Mouse (Mus musculus) heart, postnatal 14 days (tissue): Measurements from ENCODE around the gene Idh3a. TPM values are rescaled to one million over a fixed set of nuclear protein-coding genes. Genes with fewer than 3 reads are reported as not detected.
"Not testable (repeated sequence)": the region's sequence is repeated elsewhere in the genome, so short reads cannot be mapped to it uniquely, and the experiment has no call there.

Source experiments
- DNase-seq, 2 experiments: peaks; one replicate each; pipeline ENCODE4 v3.0.0; 2021 to 2022
- intact Hi-C: fragments of 180-260 bp; cut with DNase I; formaldehyde crosslinking; loops from one replicate; pipeline ENCODE4 v1.15.1; 2025
- total RNA-seq, 2 experiments: library from RNA; stranded (reverse); gene quantifications; 2 replicates each; pipeline ENCODE4 v1.2.3; 2021

Gene Idh3a
- total RNA-seq, 2 experiments from 2014 or later = 581 to 585 TPM

DNA sequence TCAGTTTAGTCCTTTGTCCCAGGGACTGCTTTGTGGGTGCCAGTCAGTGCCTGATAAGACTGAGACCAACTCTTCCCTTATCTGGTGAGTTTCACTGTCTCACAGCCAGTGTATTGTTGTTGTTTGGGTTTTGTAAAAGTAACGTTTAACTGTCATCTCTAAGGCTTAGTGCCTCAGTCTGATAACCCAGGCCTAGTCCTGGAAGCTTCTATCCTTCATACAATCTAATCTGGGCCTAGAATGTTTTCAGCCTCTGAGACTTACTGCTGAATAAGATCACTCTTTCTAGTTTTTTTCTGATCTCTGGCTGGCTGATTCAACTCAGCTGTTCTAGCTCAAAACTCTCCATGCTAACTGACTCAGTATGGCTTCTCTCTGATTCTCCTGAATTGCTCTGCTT is 2.4 kb upstream of the Idh3a start:
- intact Hi-C loops = no loop called here
- DNase-seq = no peak

DNA sequence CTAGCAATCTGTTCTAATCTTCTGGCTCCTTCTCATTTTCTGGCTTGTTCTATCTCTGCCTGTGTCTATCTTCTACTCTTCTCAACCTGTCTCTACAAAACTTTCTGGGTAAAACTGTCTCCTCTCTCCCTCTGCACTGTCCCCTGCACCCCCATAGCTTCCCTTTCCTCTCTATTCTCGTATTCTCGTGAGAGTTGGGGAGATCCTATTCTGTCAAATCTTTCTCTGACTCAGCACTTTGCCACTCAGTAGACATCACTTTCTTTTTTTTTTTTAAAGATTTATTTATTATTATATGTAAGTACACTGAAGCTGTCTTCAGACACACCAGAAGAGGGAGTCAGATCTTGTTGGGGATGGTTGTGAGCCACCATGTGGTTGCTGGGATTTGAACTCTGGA is 2.0 kb upstream of the Idh3a start:
- DNase-seq, intact Hi-C loops: not testable (repeated sequence)

DNA sequence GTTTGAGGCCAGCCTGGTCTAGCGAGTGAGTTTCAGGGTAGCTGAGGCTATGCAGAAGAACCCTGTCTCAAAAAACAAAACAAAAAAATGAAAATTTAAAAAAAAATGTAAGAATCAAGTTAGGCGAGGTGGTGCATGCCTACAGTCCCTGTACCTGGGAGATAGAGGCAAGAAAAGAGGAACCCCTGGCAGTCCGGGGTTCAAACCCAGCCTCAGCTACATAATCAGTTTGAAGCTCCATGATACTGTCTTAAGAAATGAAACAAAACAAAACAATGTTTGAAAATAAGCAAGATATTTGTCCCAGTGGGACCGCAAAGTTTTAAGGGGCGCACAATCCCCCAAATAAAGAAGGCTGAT is 315 bp upstream of the Idh3a start:
- intact Hi-C loops = no loop called here
- no peak for DNase-seq

DNA sequence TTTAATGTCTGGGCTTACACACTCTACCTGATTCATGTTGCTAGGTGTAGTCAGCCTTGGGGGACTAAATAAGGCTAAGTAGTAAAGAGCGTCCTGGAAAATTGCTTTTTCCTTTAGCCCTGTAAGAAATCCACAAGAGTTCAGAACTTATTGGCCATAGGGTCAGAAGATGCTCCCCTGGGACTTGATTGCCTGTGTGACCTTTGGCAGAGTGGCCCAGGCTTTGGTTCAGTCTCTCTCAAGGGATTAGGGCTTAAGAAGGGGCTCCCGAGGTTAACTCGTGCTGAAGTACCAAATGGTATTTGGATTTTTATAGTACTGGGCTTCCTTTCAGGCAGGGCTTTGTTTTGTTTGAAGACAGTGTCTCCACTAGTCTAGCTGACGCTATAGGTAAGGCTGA is 1.7 kb downstream of the Idh3a start:
- intact Hi-C loops = no loop called here
- no peak for DNase-seq

DNA sequence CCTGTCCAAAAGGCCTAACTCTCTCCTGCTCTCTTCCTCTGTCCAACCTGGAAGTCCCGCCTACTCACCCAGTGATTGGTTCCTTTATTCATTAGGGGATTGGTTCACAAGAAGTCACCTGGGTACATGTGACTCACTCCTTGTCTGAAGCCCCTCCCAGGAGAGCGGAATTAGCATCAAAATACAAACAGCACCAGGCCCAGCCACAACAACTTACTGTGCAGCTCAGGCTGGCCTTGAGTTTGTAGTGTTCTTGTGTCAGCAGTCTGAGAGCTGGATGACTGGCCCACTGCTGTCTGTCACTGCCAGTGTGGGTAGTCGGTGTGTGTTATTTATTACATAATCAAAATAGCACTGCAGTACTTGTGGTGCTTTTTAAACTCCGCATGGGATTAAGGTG is 7.5 kb downstream of the Idh3a start:
- intact Hi-C loops, DNase-seq: not testable (repeated sequence)

DNA sequence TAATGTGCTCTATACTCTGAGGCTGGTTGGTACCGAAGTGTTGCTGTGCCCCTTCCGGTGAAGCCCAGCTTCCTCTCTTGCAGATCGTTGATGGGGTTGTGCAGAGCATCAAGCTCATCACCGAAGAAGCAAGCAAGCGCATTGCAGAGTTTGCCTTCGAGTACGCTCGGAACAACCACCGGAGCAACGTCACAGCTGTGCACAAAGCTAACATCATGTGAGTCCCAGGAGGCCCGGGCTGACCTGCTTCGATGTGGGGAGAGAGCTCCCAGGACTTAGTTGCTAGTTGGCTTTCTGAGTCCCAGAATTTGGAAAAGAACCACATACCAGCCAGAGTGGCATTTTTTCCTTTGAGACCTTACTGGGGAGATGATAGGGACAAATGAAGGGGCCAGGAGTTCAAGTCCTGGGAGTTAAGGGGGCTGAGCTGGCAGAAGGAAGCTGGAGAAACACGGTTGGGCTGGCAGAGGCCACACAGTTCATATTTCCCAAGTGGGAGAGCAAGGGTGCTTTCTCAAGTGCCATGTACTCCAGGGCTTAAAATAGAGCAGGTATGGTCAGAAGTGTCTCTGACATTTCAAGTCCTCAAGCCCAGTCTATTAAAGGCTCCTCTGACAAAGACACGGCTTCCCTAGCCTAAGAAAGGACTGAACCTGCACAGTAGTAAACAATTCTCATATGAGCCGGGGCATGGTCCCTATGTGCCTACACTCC is 10.8 kb downstream of the Idh3a start:
- DNase-seq = peak; percentile 12 to 16
- intact Hi-C loops = no loop called here

DNA sequence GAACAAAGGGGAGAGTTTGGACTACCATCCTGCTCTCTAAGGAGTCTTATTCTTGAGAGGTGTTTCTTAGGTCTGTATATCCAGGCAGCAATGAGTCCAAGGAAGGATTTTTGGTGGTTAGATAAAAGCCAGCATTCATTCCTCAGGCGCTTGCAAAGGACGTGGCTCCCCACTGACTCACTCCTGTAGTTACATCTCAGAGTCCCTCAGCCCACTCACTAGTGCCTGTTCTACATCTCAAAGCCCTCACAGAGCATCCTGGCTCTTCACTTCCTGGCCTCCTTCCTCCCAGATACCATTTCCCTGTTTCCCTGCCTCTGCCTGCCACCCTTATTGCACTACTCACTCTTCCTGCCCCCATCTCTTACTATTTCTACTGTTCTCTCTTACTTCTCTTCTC is 16.3 kb downstream of the Idh3a start:
- intact Hi-C loops = loop anchor here (10.0 kb wide), 1 partner anchor 168 kb away; no protein-coding TSS in a partner anchor
- DNase-seq = no peak

DNA sequence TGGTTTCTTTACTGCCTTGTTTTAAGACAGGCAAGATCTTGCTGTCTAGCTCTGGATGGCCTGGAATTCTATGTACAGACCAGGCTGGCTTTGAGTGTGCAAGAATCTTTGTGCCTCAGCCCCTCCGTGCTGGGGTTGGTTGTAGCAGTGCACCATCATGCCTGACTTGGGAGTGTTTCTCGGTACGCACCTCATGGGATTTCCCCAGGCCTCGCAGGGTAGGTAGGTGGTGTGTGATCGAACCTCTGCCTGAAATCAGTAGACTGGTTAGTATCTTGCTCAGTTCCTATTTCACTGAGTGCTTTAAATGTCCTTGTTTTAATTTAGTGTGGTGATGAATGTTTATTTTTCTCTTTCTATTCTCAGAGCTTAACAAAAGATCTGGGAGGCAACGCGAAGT is 16.8 kb downstream of the Idh3a start:
- DNase-seq = no peak
- intact Hi-C loops = loop anchor here (10.0 kb wide), 1 partner anchor 168 kb away; no protein-coding TSS in a partner anchor

DNA sequence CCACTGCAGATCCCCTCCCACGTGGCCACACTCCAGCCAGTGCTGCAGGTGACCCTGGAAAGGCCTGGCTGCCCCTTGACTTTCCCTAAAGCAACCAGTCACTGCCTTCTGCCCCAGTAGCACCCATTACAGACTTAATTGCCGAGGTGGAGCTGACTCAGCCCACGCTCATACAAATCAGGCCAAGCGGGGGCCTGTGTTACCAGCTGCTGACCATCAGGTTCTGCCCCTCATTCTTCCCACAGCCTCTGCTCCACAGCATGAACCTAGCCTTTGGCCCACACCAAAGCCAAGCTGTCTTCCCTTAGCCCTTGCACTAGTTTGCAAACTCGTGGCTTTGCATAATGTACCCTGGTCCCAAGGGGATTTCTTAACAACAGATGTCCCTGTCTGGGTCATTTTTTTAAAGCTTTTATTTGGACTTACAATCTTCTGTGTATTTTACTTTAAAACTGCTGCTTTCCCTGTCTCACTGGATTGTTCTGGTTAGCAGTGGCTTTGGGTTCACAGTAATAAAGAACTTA is 18.1 kb downstream of the Idh3a start:
- intact Hi-C loops = loop anchor here (10.0 kb wide), 1 partner anchor 169 kb away; no protein-coding TSS in a partner anchor
- no peak for DNase-seq

DNA sequence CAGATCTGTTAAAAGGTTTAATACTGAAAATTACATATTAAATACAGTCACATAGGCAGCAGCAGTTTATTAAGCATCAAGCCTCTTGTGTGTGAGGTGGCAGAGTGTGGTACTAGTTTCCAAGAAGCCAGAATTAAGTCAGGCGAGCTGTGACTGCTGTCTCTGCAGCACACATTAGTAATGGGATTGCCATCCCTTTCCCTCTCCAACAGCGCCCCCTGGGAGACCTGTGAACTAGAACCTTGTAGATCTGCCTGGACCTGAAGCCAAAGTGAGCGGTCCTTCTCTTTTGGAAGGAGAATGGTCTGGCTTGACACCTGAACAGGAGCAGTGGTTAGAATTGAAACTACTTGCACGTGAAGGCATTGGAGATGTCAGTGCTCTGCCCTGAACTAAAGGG is 18.8 kb downstream of the Idh3a start:
- peak; percentile 61 to 72 for DNase-seq
- intact Hi-C loops = loop anchor here (5.0 to 10.0 kb wide), 2 partner anchors 43 to 170 kb away; partner anchors contain the start of gene Cib2

DNA sequence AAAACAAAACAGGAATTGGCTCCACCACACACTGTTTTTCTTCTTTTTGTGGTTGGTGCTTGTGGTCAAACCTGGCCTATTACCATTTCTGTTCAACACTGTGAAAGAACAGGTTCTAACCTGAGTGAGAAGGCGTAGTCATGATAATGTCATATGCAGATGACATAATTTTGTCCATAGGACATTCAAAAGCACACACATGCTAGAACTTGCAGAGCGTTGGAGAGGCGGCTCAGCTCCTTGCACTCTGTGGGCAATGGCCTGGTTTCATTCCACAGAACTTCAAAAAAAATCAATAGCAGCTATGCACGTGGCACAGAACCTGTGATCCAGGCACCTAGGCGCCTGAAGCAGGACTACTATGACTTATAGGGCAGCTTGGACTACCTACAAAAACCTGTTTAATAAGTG is 26.7 kb downstream of the Idh3a start:
- no peak for DNase-seq
- intact Hi-C loops = loop anchor here (5.0 to 10.0 kb wide), 2 partner anchors 212 to 500 kb away; no protein-coding TSS in a partner anchor

DNA sequence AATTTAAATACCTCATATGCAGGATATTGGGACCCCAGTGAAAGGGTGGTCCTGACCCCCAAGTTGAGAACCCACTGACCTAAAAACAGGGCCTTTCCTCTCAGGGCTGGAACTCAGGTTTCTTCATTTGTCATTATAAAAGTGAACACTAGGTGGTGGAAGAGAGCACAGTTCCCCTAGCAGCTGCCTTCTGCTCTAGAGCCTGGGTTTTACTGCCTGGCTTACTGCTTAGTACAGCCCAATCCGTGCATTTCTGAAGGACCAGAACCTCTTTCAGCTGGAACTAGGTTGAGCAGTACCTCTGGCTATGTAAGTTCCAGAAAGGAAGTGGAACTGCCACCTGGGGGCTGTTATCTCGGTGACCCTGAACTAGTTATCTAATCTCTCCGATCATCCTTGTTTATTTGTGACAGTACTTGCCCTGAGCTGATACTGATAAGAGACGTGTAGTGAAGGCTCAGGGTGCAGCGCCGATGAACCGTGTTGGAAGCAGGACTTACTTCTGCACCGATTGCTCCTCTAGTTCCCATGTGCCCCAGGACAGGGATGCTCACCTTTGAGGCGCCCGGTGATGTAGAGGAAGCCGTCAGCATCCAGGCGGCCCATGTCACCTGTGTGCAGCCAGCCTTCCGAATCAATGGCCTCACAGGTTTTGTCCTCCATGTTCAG is 28.2 kb downstream of the Idh3a start:
- peak in 1 of 2 experiments; percentile 23 for DNase-seq
- intact Hi-C loops = loop anchor here (1.0 to 10.0 kb wide), 3 partner anchors 62 to 498 kb away; no protein-coding TSS in a partner anchor

DNA sequence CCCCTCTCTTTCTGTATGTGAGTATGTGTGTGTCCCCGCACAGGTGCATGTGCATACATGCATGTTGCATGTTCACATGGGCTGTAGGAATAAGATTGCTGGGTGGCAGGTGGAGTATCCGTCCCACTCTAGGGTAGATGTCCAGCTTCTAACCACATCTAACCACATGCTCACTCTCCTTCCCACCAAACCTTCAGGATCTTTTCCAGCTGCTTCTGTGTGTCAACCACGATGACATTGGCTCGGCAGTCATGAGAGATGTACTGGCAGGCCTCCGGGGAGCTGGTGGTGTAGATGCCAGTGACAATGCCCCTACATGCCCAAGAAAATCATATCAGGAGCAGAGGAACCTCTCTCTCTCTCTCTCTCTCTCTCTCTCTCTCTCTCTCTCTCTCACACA is 41.1 kb downstream of the Idh3a start:
- DNase-seq = no peak
- intact Hi-C loops = no loop called here

DNA sequence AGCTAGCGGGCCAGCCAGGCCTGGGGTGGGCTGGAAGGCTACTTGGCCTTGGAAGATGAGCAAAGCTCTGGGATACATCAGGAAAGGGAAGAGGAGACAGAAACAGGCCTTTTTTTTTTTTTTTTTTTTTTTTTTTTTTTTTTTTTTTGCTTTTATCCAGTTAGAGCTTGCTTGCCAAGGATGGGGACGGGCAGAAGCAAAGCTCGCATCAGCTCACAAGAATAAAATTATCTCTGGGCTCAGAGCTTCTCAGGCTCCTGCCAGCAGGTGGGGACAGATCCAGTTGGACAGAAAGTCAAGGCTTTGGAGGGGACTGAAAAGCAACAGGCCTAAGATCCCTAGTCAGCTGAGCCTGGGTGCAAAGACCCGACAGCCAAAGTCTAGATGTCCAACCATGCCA is 42.6 kb downstream of the Idh3a start:
- intact Hi-C loops = no loop called here
- peak in 1 of 2 experiments; percentile 10 for DNase-seq

DNA sequence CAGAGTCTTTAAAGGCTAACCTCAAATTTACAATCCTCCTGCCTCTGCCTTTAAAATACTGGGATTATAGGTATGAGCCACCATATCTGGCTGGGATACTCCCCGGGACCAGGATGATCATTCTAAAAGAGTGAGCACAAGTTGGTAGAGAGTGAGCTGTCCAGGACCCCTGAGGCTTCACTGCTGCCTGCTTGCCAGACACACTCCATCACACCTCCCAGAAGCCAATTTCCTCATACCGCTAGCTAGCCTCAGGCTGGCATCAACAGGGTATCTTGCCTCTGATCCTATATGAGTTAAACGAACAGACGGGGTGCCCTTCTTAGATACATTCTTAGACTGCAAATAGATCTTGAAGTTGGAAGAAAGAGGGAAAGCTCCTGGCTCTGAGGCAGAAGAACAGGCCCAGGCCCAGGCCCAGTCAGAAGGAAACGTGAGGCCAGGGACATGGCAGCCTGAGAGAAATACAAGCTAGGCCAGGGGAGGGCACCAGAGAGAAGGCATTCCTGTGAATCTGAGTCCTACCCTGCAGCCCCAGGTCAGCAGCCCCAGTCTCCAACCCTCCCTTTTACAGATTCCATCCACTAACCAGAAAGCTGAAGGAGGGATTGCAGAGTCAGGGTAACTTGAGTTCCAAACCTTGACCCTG is 43.6 kb downstream of the Idh3a start:
- intact Hi-C loops = no loop called here
- no peak for DNase-seq

DNA sequence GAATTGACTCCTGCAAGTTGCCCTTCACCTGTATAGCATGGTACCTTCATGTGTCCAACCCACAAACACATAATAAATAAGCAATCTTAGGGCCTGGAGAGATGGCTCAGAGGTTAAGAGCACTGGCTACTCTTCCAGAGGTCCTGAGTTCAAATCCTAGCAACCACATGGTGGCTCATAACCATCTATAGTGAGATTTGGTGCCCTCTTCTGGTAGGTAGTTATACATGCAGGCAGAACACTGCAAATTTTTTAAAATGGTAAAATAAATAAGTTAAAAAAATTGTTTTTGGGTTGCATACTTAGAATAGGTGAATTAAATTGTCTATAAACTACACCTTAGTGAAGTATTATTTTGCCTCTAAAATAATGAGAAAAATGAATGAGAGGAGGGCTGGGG is 44.8 kb downstream of the Idh3a start:
- intact Hi-C loops = no loop called here
- no peak for DNase-seq

DNA sequence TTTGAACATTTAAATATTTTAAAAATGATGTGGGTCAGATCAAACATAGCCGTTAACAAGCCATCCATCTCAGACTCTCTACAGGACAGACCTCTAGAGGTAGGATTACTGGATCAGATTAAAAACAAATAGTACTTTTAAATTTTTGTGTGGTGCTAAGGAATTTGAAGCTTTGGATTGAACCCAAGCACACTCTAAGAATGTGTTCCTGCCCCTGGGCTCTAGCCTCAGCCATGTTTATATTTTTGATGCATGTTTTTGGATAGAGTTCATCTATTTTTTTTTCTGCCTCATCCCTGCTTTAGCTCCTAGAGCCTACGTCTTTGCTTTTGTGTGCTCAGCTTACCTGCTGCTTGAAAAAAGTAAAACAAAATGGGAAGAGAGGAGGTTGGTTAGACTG is 47.3 kb downstream of the Idh3a start:
- no peak for DNase-seq
- intact Hi-C loops = no loop called here

DNA sequence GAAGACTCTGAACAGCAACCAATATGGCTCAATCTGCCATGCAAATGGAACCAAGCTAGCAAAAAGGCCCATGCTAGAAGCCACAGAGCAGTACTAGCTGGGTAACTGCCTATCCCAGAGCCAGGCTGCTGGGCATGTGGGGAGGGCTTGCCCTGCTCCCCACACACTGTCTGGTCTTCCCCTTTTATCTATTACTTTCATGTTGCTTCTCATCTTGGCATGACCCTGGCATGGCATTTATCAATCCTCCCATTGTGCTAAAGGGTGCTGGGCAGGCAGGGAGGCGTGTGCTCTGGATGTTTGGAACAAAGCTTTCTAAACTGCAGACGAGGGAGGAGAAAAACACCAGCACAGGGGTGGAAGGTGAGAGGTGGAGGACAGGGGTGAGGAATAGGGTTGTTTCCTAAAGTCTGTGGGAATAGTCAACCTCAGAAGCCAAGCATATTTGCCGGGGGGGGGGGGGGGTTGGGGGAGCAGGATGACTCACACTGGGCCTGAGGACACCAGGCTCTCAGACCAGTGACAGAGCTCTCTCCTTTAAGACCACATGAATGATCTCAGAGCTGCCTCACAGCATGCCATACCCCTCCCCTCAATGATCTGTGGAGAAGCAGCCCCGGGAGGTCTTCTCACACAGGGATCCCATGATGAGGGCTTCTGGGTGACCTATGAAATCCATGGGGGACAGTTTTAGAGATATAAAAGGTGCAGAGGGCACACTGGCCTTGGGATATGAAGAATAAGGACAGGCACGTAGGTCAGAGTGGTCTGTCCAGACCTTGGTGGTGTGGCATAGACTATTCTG is 51.6 kb downstream of the Idh3a start:
- no peak for DNase-seq
- intact Hi-C loops = no loop called here

DNA sequence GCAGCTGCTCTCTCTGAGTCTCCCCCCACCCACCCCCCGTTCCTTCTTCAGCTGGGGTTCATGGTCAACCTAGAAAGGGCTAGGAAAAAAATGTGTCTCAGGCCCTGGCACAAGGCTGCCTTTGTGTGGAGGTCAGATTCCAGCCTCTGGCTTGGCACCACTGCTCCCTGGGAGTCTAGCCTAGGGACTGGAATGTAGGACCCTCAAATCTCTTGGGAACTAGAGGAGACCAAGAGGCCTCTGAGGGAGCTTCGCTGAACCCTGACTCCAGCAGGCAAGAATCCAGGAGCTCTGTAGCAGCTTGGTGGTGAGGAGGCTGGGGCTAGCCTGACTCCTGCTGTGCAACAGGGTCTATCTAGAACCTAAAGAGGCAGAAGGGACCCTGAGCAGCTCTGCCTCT is 53.1 kb downstream of the Idh3a start:
- intact Hi-C loops = no loop called here
- DNase-seq = no peak

DNA sequence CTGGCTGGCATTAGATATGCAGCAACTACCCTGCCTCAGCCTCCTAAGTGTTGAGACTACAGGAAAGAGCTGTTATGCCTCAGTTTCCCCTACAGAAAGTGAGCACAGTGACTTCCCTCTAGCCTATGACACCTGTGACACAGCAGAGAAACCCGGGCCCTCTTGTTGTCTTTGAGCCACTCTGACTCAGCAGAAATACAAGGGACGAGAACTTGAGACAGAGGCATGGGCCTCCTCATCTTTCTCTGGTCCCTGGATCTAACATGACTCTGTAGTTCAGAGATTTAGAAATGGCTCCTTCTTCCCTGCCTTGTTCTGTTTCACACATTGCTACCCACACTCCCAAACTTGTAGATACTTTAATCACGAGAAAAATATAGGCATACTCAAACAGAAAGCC is 55.4 kb downstream of the Idh3a start:
- DNase-seq = no peak
- intact Hi-C loops = no loop called here
